Mouse (Mus musculus) spleen, adult 2 months (tissue): ENCODE measurements around the gene Plcb4.

Experiments used
- CTCF ChIP-seq: fragments of 200-500 bp; IDR thresholded peaks from 2 replicates; pipeline ENCODE4 v1.5.1; 2011; ENCODE audit warnings: mild to moderate bottlenecking, inconsistent platforms; ENCODE audit not compliant: insufficient read depth, insufficient read length, insufficient replicate concordance; ENCODE audit errors: extremely low read depth
- POLR2A ChIP-seq: fragments of 200-500 bp; IDR thresholded peaks from 2 replicates; pipeline ENCODE4 v1.6.1; 2011; ENCODE audit warnings: low read depth, low read length, inconsistent platforms

- TF ChIP-seq CTCF (no peak), POLR2A (no peak)
These were observed 100.8 kb downstream of the Plcb4 start for GRCm38 (mm10) chr2:135759499-135760095.
